Mouse (Mus musculus): Measurements from ENCODE around the gene Slc35f2.

- TF ChIP-seq ZC3H11A (IDR thresholded peaks at IDR 0.05; ENCODE audit: borderline replicate concordance, low read depth, low read length) (no peak), HCFC1 (IDR thresholded peaks at IDR 0.05; ENCODE audit: borderline replicate concordance, insufficient read depth, low read length) (no peak), CHD2 (IDR thresholded peaks at IDR 0.05; ENCODE audit: low read depth, low read length) (no peak), ZNF384 (IDR thresholded peaks at IDR 0.05; ENCODE audit: low read depth, low read length) (no peak)
Measured at GRCm38 (mm10) chr9:53829081-53829865, 57.9 kb downstream of the Slc35f2 start.

Data from ES-E14 (cell line).